Mouse (Mus musculus) kidney, embryonic 15.5 days (tissue): Measurements from ENCODE around the gene Kdm5b. TPM values are rescaled to one million over a fixed set of nuclear protein-coding genes. Genes with fewer than 3 reads are reported as not detected.

Source experiments
- ATAC-seq: fragments of 200-750 bp; cut with Nextera tagmentation; replicated peaks from 2 replicates; pipeline ENCODE4 v1.8.0; 2017; ENCODE audit warnings: moderate TSS enrichment; ENCODE audit not compliant: low FRiP score
- H3K27ac ChIP-seq: fragments of 300-500 bp; sonication (generic); 2 replicates; pipeline ENCODE4 v1.5.1; 2015; ENCODE audit warnings: mild to moderate bottlenecking, inconsistent platforms
- H3K27me3 ChIP-seq: fragments of 300-500 bp; sonication (generic); 2 replicates; pipeline ENCODE4 v1.6.1; 2015; ENCODE audit warnings: inconsistent platforms
- H3K36me3 ChIP-seq: fragments of 300-500 bp; sonication (generic); 2 replicates; pipeline ENCODE4 v1.6.1; 2015; ENCODE audit warnings: inconsistent platforms
- H3K4me1 ChIP-seq: fragments of 300-500 bp; sonication (generic); 2 replicates; pipeline ENCODE4 v1.6.1; 2015; ENCODE audit warnings: inconsistent platforms
- H3K4me2 ChIP-seq: fragments of 300-500 bp; sonication (generic); 2 replicates; pipeline ENCODE4 v1.6.1; 2015; ENCODE audit warnings: moderate library complexity, mild to moderate bottlenecking, inconsistent platforms
- H3K4me3 ChIP-seq: fragments of 300-500 bp; sonication (generic); replicated peaks from 2 replicates; pipeline ENCODE4 v1.5.1; 2015; ENCODE audit warnings: mild to moderate bottlenecking, inconsistent platforms
- H3K9ac ChIP-seq: fragments of 300-500 bp; sonication (generic); 2 replicates; pipeline ENCODE4 v1.6.1; 2015; ENCODE audit warnings: mild to moderate bottlenecking, inconsistent platforms
- H3K9me3 ChIP-seq: fragments of 300-500 bp; sonication (generic); replicated peaks from 2 replicates; pipeline ENCODE4 v1.6.1; 2016; ENCODE audit warnings: inconsistent platforms
- WGBS: fragments of 180-500 bp; shearing (Covaris S2); methylation state at CpG from one replicate; pipeline ENCODE4 v1.1.7; 2015; ENCODE audit warnings: mixed read lengths; 5-methylcytosine and 5-hydroxymethylcytosine counted together
- polyA plus RNA-seq: library from polyadenylated mRNA; unstranded; fragments of >200 nt; fragmentation: Nextera tagmentation; extraction: Ambion mirVana; gene quantifications from 2 replicates; pipeline ENCODE4 v1.2.1, GENCODE M21; 2015

The Kdm5b gene
- polyA plus RNA-seq, 1 experiment from 2014 or later = 56.2 TPM

DNA sequence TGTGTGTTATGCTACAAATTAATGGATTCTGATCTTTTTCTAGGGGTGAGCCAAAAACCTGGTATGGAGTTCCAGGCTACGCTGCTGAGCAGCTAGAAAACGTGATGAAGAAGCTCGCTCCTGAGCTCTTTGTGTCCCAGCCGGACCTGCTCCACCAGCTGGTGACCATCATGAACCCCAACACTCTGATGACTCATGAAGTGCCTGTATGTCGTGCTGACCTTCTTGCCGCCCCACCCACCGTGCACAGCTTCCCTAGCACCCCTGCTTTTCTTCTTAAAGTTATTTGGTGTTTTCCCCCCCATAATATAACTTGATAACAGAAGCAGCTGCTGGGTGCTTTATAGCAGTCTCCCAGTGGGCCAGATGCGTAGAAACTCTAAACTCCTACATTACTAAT is 45.7 kb downstream of the Kdm5b start:
- H3K9ac ChIP-seq = no peak overlapping the region
- peaks cover 84% of the 10 kb centered on the region for H3K36me3 ChIP-seq
- H3K27me3 ChIP-seq = no peaks in the 10 kb centered on the region
- H3K4me2 ChIP-seq = no peak overlapping the region
- H3K4me1 ChIP-seq = no peaks in the 10 kb centered on the region
- no peak for ATAC-seq
- 77% methylated on average over 8 of the region's 8 CpGs for WGBS
- no peak overlapping the region for H3K4me3 ChIP-seq
- no peaks in the 10 kb centered on the region for H3K9me3 ChIP-seq
- H3K27ac ChIP-seq = no peak overlapping the region

DNA sequence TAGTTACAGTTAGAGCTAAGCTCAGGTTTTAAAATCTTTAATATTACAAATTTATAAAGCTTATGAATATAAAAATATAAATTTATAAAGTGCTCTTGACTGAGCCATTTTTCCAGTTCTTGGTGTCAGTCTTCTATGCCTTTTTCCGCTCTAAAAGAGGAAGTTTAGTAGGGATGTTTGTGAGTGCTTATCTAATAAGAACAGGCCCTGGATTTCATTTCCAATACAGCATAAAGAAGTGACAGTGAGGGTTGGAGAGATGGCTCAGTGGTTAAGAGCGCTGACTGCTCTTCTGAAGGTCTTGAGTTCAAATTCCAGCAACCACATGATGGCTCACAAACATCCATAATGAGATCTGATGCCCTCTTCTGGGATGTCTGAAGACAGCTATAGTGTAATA is 46.4 kb downstream of the Kdm5b start:
- no peak overlapping the region for H3K4me3 ChIP-seq
- no peak overlapping the region for H3K4me2 ChIP-seq
- H3K27ac ChIP-seq = no peak overlapping the region
- no peak overlapping the region for H3K9ac ChIP-seq
- H3K4me1 ChIP-seq = no peaks in the 10 kb centered on the region
- H3K36me3 ChIP-seq = peaks cover 82% of the 10 kb centered on the region
- over 99% methylated on average over 2 of the region's 2 CpGs for WGBS
- no peak for ATAC-seq
- no peaks in the 10 kb centered on the region for H3K9me3 ChIP-seq
- no peaks in the 10 kb centered on the region for H3K27me3 ChIP-seq

DNA sequence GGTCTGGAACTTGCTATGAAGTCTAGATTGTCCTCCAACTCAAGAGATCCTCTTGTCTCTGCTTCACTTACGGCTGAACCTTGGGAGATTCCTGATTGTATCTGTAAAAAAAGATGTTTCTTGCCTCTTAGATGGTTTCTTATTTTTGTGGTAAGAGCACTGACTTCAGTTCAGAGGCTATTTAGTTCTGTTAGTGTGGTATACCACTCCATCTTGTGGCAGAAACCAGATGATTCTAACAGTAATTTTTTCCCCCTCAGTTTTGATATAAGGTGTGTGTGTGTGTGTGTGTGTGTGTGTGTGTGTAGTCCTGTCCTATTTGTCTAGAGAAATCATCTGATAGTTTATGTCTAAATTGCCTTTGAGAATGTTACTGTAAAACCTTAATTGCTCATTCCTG is 47.3 kb downstream of the Kdm5b start:
- Histone ChIP-seq H3K36me3 (peaks cover 80% of the 10 kb centered on the region), H3K4me2 (no peak overlapping the region), H3K9me3 (no peaks in the 10 kb centered on the region), H3K9ac (no peak overlapping the region), H3K27ac (no peak overlapping the region), H3K4me1 (no peaks in the 10 kb centered on the region), H3K27me3 (no peaks in the 10 kb centered on the region), H3K4me3 (no peak overlapping the region)
- ATAC-seq = no peak
- 73% methylated on average over 1 of the region's 1 CpGs for WGBS

DNA sequence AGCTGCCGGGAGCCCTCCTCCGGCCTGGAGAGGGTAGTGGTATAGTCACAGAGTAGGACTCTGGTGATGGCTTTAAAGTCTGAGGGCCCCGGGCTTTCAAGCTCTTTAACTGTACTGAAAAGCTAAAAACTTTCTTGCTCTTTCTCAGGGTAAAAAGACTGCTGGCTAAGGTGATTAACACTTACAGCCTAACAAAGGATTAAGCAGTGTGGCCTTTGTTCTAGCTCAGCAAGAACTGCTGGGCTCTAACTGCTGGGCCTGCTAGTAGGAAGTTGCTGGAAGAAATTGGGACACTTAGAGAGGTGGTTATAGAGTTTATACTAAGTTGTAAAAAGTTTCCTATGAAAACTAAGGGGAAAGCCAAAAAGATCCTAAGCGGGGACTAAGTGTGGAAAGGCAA is 49.2 kb downstream of the Kdm5b start:
- Histone ChIP-seq H3K27ac (0 out of 2 replicates have a peak overlapping the region, but pooled peaks have one; percentile 7), H3K9me3 (no peaks in the 10 kb centered on the region), H3K36me3 (peaks cover 83% of the 10 kb centered on the region), H3K4me3 (no peak overlapping the region), H3K4me1 (no peaks in the 10 kb centered on the region), H3K27me3 (no peaks in the 10 kb centered on the region), H3K4me2 (no peak overlapping the region), H3K9ac (no peak overlapping the region)
- 34% methylated on average over 4 of the region's 4 CpGs for WGBS
- no peak for ATAC-seq

DNA sequence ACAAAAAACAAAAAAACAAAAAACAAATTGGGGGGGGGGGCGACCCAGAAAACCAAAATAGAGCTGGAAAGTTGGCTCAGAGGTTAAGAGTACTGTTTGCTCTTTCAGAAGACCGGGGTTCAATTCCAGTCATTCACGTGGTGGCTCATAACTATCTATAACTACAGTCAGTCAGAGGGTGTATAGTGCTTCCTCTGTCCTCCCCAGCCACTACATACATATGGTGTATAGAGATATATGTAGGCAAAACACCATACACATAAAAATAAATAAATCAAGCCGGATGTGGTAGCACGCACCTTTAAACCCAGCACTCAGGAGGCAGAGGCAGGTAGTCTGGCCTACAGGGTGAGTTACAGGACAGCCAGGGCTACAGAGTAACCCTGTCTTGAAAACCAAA is 54.6 kb downstream of the Kdm5b start:
- Histone ChIP-seq H3K9ac (no peak overlapping the region), H3K4me2 (no peak overlapping the region), H3K27ac (no peak overlapping the region), H3K9me3 (no peaks in the 10 kb centered on the region), H3K27me3 (no peaks in the 10 kb centered on the region), H3K36me3 (peaks cover 80% of the 10 kb centered on the region), H3K4me3 (no peak overlapping the region), H3K4me1 (no peaks in the 10 kb centered on the region)
- WGBS = 92% methylated on average over 5 of the region's 5 CpGs
- no peak for ATAC-seq

DNA sequence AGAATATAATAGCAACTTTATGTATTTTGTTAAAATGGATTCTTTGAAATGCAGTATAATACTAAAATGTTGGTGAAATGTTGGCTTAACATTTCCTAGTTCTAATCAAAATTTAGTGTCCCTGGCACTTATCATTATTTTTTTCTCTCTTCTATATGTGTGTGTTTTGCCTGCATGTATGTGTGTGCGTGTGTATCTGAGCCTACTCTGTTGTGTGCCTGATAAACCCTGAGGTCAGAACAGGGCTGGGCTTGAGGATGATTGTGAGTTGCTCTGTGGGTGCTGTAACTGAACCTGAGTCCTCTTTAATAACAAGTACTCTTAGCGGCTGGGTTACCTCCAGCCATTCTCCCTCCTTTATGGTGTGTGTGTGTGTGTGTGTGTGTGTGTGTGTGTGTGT is 55.0 kb downstream of the Kdm5b start:
- 91% methylated on average over 2 of the region's 2 CpGs for WGBS
- no peak overlapping the region for H3K9ac ChIP-seq
- H3K36me3 ChIP-seq = peaks cover 85% of the 10 kb centered on the region
- H3K4me1 ChIP-seq = no peaks in the 10 kb centered on the region
- H3K4me3 ChIP-seq = no peak overlapping the region
- ATAC-seq = no peak
- no peaks in the 10 kb centered on the region for H3K9me3 ChIP-seq
- no peaks in the 10 kb centered on the region for H3K27me3 ChIP-seq
- no peak overlapping the region for H3K4me2 ChIP-seq
- no peak overlapping the region for H3K27ac ChIP-seq

DNA sequence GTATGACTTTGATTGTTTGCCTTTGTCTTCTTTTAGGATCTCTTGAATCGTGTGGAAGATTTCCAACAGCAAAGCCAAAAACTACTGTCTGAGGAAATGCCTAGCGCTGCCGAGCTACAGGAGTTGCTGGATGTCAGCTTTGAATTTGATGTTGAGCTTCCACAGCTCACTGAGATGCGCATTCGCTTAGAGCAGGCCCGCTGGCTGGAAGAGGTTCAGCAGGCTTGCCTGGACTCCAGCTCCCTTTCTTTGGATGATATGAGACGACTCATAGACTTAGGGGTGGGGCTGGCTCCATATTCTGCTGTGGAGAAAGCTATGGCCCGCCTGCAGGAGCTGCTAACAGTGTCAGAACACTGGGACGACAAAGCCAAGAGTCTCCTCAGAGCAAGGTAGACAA is 57.7 kb downstream of the Kdm5b start:
- 85% methylated on average over 9 of the region's 9 CpGs for WGBS
- H3K27me3 ChIP-seq = no peaks in the 10 kb centered on the region
- H3K27ac ChIP-seq = no peak overlapping the region
- no peak overlapping the region for H3K4me3 ChIP-seq
- ATAC-seq = no peak
- H3K4me1 ChIP-seq = no peaks in the 10 kb centered on the region
- H3K4me2 ChIP-seq = no peak overlapping the region
- no peaks in the 10 kb centered on the region for H3K9me3 ChIP-seq
- H3K9ac ChIP-seq = no peak overlapping the region
- peaks cover 93% of the 10 kb centered on the region for H3K36me3 ChIP-seq

DNA sequence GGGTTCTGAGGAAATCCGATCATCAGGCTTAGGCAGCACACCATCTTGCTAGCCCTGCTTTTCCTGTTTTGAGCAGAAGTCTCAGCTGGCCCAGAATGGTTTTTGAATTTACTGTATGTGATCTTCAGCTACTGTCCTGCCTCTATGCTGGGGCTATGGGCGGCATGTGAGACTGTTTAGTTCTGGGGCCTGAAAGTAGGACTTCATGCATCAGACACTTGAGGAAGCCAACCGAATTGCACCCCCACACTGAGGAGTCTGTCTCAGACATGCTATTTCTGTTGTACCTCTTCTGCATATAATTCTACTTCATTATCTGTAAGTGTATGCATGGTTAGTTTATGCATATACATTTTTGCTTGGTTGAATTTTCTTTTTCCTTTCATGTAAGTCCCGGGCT is 65.4 kb downstream of the Kdm5b start:
- no peak overlapping the region for H3K4me3 ChIP-seq
- H3K36me3 ChIP-seq = peaks cover 98% of the 10 kb centered on the region
- H3K9ac ChIP-seq = no peak overlapping the region
- no peak overlapping the region for H3K27ac ChIP-seq
- no peak for ATAC-seq
- H3K27me3 ChIP-seq = no peaks in the 10 kb centered on the region
- H3K9me3 ChIP-seq = no peaks in the 10 kb centered on the region
- no peak overlapping the region for H3K4me2 ChIP-seq
- H3K4me1 ChIP-seq = no peaks in the 10 kb centered on the region
- 89% methylated on average over 4 of the region's 4 CpGs for WGBS

DNA sequence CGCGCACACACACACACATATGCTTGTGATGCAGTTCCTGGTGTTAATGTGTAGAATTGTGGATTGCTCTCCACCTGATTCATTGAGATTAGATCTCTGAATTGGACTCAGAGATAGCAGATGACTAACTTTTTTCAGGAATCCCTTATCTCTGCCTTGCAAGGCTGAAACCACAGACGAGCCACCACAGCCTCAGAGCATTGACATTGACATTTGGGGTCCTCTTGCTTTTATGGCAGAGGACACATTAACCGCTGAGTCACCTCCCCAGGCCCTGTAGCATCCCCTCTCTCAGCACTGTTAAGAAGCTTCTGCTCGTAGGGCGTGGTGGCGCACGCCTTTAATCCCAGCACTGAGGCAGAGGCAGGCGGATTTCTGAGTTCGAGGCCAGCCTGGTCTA is 69.5 kb downstream of the Kdm5b start:
- Histone ChIP-seq H3K4me2 (no peak overlapping the region), H3K4me1 (no peaks in the 10 kb centered on the region), H3K9ac (no peak overlapping the region), H3K4me3 (no peak overlapping the region), H3K36me3 (peaks cover 100% of the 10 kb centered on the region), H3K27me3 (no peaks in the 10 kb centered on the region), H3K27ac (no peak overlapping the region), H3K9me3 (no peaks in the 10 kb centered on the region)
- ATAC-seq = no peak
- 91% methylated on average over 10 of the region's 10 CpGs for WGBS

DNA sequence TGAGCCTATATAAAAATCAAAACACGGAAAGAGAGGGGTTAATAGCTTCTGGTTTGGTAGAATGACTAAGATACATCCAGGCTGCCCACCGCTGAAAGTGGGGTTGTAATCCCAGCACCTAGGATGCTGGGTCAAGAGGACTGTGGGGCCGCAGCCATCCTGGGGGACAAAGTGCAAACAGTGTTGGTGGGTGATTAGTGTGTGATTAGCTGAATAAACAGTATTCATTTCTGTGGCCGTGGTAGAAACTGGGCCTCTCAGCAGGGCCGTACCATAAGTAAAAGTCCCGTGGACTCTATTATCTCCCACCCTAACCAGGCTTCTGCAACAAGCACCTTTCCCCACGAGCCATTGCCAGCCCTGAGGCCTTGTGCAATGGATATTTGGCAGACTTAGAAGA is 74.3 kb downstream of the Kdm5b start:
- Histone ChIP-seq H3K36me3 (peaks cover 57% of the 10 kb centered on the region), H3K9me3 (no peaks in the 10 kb centered on the region), H3K4me3 (no peak overlapping the region), H3K4me1 (peaks cover 13% of the 10 kb centered on the region; the same call in 1 of the 2 replicates), H3K9ac (no peak overlapping the region), H3K27me3 (no peaks in the 10 kb centered on the region), H3K4me2 (no peak overlapping the region), H3K27ac (no peak overlapping the region)
- 76% methylated on average over 7 of the region's 7 CpGs for WGBS
- ATAC-seq = no peak

DNA sequence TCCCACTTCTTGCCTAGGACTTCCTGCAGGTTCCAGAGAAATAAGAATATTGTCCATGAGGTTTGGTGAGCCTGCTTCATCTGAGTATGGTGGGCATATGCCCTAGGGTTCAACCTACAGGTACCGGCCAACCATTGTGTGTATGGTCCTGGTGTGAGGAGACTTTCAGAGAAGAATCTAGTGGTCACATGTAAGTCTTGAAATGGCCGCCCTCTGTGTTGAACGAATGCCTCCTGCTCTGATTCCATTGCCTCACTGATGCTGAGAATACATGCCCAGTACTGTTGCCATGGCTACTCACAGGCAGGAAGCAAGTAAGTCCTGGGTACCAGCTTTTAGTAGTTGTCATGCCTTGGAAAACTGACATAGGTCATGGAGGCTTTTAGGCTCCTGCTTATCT is 76.3 kb downstream of the Kdm5b start:
- 81% methylated on average over 3 of the region's 3 CpGs for WGBS
- Histone ChIP-seq H3K27me3 (no peaks in the 10 kb centered on the region), H3K9me3 (no peaks in the 10 kb centered on the region), H3K4me1 (peaks cover 13% of the 10 kb centered on the region; the same call in 1 of the 2 replicates), H3K4me3 (no peak overlapping the region), H3K27ac (no peak overlapping the region), H3K9ac (no peak overlapping the region), H3K36me3 (peaks cover 38% of the 10 kb centered on the region), H3K4me2 (no peak overlapping the region)
- no peak for ATAC-seq

DNA sequence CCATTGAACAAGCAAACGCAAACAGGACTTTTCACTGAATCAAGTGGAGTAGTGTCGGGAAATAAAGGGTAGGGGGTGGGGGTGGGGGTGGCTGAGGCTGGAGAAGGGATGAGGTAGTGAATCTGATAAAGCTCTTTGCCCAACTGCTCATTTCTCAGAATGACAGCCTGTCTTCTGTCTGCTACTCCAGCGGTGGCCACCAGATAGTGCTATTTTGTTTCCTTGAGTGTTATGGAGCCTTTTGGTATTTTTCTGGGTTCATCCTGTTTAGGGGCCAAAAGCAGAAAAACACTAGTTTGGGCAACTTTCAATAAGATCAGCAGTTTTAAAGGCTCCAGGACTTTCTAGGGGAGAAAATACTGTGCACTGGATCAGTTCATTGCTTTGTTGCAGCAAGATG is 76.7 kb downstream of the Kdm5b start:
- Histone ChIP-seq H3K9me3 (no peaks in the 10 kb centered on the region), H3K4me1 (peaks cover 13% of the 10 kb centered on the region; the same call in 1 of the 2 replicates), H3K4me2 (no peak overlapping the region), H3K27me3 (no peaks in the 10 kb centered on the region), H3K9ac (no peak overlapping the region), H3K4me3 (no peak overlapping the region), H3K27ac (no peak overlapping the region), H3K36me3 (peaks cover 33% of the 10 kb centered on the region)
- 10% methylated on average over 3 of the region's 3 CpGs for WGBS
- no peak; the same call in 1 of the 2 replicates for ATAC-seq

DNA sequence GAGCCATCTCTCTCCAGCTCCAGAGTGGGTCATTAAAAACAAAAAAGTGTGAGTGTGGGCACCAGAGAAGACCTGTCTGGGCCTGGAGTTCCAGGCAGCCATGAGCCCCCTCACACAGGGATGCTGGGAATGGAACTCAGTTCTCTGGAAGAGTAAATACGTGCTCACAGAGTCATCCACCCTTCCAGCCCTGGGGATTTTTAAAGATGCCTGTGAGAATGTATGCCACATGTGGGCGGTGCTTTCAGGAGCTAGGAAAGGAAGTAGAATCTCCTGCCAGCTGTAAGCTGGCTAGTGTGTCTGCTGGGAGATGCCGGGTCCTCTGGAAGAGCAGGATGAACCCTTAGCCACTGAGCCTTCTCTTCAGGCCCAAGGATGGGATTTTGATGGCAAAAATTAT is 78.1 kb downstream of the Kdm5b start:
- Histone ChIP-seq H3K9me3 (no peaks in the 10 kb centered on the region), H3K9ac (0 out of 2 replicates have a peak overlapping the region, but pooled peaks have one; percentile 2), H3K4me2 (no peak overlapping the region), H3K27ac (no peak overlapping the region), H3K36me3 (peaks cover 20% of the 10 kb centered on the region), H3K4me3 (no peak overlapping the region), H3K4me1 (peaks cover 13% of the 10 kb centered on the region; the same call in 1 of the 2 replicates), H3K27me3 (peaks cover 7% of the 10 kb centered on the region)
- 41% methylated on average over 3 of the region's 3 CpGs for WGBS
- ATAC-seq = no peak
